Mouse (Mus musculus) E14TG2a.4 (cell line): ENCODE data around the gene Srgap2.

Experiments used
- CTCF ChIP-seq: conservative IDR thresholded peaks from 2 replicates; pipeline ENCODE4 v1.5.1; 2014; ENCODE audit warnings: low read length
- POU5F1 ChIP-seq: IDR thresholded peaks from 2 replicates; pipeline ENCODE4 v1.6.1; 2014; ENCODE audit warnings: low read length, borderline replicate concordance

DNA sequence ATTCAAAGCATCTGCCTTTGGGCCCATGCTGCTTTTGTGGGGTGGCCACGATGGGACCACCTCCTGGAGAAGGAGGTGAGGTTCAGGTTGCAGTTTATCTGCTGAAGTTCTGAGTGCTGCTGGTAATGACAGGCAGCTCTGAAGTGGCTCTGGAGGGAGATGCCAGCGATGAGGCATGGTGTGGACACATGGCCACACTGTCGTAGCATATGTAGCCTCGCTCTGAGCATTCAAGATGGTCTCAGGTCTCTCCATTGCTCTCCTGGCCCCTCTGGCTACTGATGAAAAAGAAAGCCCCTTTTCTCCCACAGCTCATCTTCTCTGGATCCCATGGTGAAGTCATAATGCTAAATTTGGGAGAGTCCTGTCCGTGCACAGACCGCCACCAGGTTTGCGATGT lies 230.4 kb downstream of the Srgap2 start:
- TF ChIP-seq CTCF (no peak), POU5F1 (no peak)
